ENCODE assay signal across 8 mouse cellular contexts in genomic region chrX:106186713-106187649, GRCm38 (mm10). TPM values are rescaled to one million over a fixed set of nuclear protein-coding genes. Genes with fewer than 3 reads are reported as not detected.
A peak's percentile ranks its signal among the peaks of the same experiment; 100 is the strongest.
DNase-seq lines count a peak whose midpoint lies in the region; ATAC-seq lines count a peak whose summit lies in the region.

Gene Pgk1 (plus strand): TSS chrX:106187100.

- no peaks in the 10 kb centered on the region for H3K9me3 ChIP-seq in lung, embryonic 16.5 days (ENCODE audit: control insufficient read depth, low read length)

- H3K9ac ChIP-seq in lung, embryonic 16.5 days (ENCODE audit: low read length), result peak within 1 kb of the TSS; percentile 72

- H3K27ac ChIP-seq in lung, embryonic 16.5 days (ENCODE audit: low read length), result peak within 1 kb of the TSS; percentile 90

- DNase-seq in MEL-GATA-1-ER (ENCODE audit: extremely low read depth, low read depth), result peak; percentile 99
- DNase-seq in cerebellum, adult 8-10 months, result peak; percentile 78
- DNase-seq in forelimb bud, embryonic 11.5 days (ENCODE audit: low read depth, low spot score), result peak; percentile 94
- DNase-seq in layer of hippocampus, adult 9-10 months (ENCODE audit: low spot score), result peak; percentile 64
- peak; percentile 29 for DNase-seq in ovary, postnatal 10 days (ENCODE audit: low spot score)
- peak; percentile 83 to 84 for DNase-seq in thymus, postnatal 10 days (ENCODE audit: low spot score in 2 of 2)

- H3K4me3 ChIP-seq in lung, embryonic 16.5 days (ENCODE audit: low read length), result peak within 1 kb of the TSS; percentile 56

- peak; percentile 96 to 98 for ATAC-seq in hematopoietic stem cell, adult 5-6 weeks (replicated peaks in 1 of 2; ENCODE audit: insufficient read depth in 1 of 2, low FRiP score in 2 of 2, low TSS enrichment in 1 of 2, low read depth in 1 of 2, poor library complexity in 2 of 2, severe bottlenecking in 2 of 2)
- ATAC-seq in lung, embryonic 16.5 days (ENCODE audit: low read depth), result peak; percentile 97

- WGBS in lung, embryonic 16.5 days, result 12% methylated on average over 45 of the region's 55 CpGs

- H3K4me2 ChIP-seq in lung, embryonic 16.5 days (ENCODE audit: low read depth, low read length), result peak within 1 kb of the TSS; percentile 74

- H3K27me3 ChIP-seq in lung, embryonic 16.5 days (ENCODE audit: control insufficient read depth, insufficient read depth, low read depth, low read length), result no peaks in the 10 kb centered on the region

- H3K4me1 ChIP-seq in lung, embryonic 16.5 days (replicated peaks; ENCODE audit: control insufficient read depth, insufficient read depth, low read length), result peaks cover 16% of the 10 kb centered on the region

- H3K36me3 ChIP-seq in lung, embryonic 16.5 days (ENCODE audit: control insufficient read depth, insufficient read depth, low read length), result no peaks in the 10 kb centered on the region

RNA-seq across cellular contexts. Expression of gene Pgk1, which starts in this region (rescaled TPM):
- 208 and 266 TPM in 2 replicates for total RNA-seq in hematopoietic stem cell, adult 5-6 weeks (2017)
- 257 and 269 TPM in 2 replicates for polyA plus RNA-seq in lung, embryonic 16.5 days (2015; fragmentation: Nextera tagmentation; extraction: Ambion mirVana)

Comparison
In these comparisons a context has a peak if more than half of its experiments do, and no peak if none do; other contexts are left out.
1. Peak in every context shown above with its lines: DNase-seq, ATAC-seq, H3K4me3 ChIP-seq and H3K27ac ChIP-seq.
2. DNase-seq: peak in every context shown above with its lines; median percentile 99 in MEL-GATA-1-ER; 94 in forelimb bud, embryonic 11.5 days; 84 in thymus, postnatal 10 days; 78 in cerebellum, adult 8-10 months; 64 in layer of hippocampus, adult 9-10 months; 29 in ovary, postnatal 10 days.